Mouse (Mus musculus) bone marrow macrophage, adult 2 months (primary cell): ENCODE results near the gene Ptprm.

ENCODE experiments used
- CTCF ChIP-seq: IDR thresholded peaks from 2 replicates; pipeline ENCODE4 v1.5.1; 2012; ENCODE audit warnings: low read depth, mild to moderate bottlenecking, low read length, moderate library complexity
- POLR2A ChIP-seq: IDR thresholded peaks from 2 replicates; pipeline ENCODE4 v1.6.1; 2012; ENCODE audit warnings: mild to moderate bottlenecking, low read depth, low read length, borderline replicate concordance

- TF ChIP-seq CTCF (no peak), POLR2A (no peak)
Observed at GRCm38 (mm10) chr17:67353796-67354450, 334 bp downstream of the Ptprm start.
